Mouse (Mus musculus) embryonic facial prominence, embryonic 14.5 days (tissue): ENCODE data around the gene Gm42791. TPM values are rescaled to one million over a fixed set of nuclear protein-coding genes. Genes with fewer than 3 reads are reported as not detected.

Experiments used
- ATAC-seq: fragments of 200-750 bp; cut with Nextera tagmentation; 2 replicates; pipeline ENCODE4 v1.8.0; 2017; ENCODE audit warnings: low read depth, moderate number of reproducible peaks, moderate TSS enrichment
- DNase-seq: peaks from one replicate; pipeline ENCODE4 v3.0.0-alpha.2; 2015; ENCODE audit warnings: low spot score
- H3K27ac ChIP-seq: fragments of 300-500 bp; sonication (generic); replicated peaks from 2 replicates; pipeline ENCODE4 v1.5.1; 2014; ENCODE audit warnings: low read depth, mild to moderate bottlenecking, low read length, moderate library complexity
- H3K27me3 ChIP-seq: fragments of 300-500 bp; sonication (generic); replicated peaks from 2 replicates; pipeline ENCODE4 v1.6.1; 2014; ENCODE audit warnings: low read length; ENCODE audit not compliant: control insufficient read depth, insufficient read depth
- H3K36me3 ChIP-seq: fragments of 300-500 bp; sonication (generic); 2 replicates; pipeline ENCODE4 v1.6.1; 2014; ENCODE audit warnings: low read length, mixed read lengths; ENCODE audit not compliant: control insufficient read depth, insufficient read depth
- H3K4me1 ChIP-seq: fragments of 300-500 bp; sonication (generic); 2 replicates; pipeline ENCODE4 v1.6.1; 2014; ENCODE audit warnings: antibody characterized with exemption, low read length; ENCODE audit not compliant: control insufficient read depth, insufficient read depth
- H3K4me2 ChIP-seq: fragments of 300-500 bp; sonication (generic); 2 replicates; pipeline ENCODE4 v1.6.1; 2014; ENCODE audit warnings: low read depth, mild to moderate bottlenecking, low read length, moderate library complexity, mixed read lengths
- H3K4me3 ChIP-seq: fragments of 300-500 bp; sonication (generic); 2 replicates; pipeline ENCODE4 v1.5.1; 2014; ENCODE audit warnings: low read depth, mild to moderate bottlenecking, low read length
- H3K9ac ChIP-seq: fragments of 300-500 bp; sonication (generic); 2 replicates; pipeline ENCODE4 v1.6.1; 2014; ENCODE audit warnings: low read depth, mild to moderate bottlenecking, low read length, moderate library complexity, mixed read lengths
- H3K9me3 ChIP-seq: fragments of 300-500 bp; sonication (generic); 2 replicates; pipeline ENCODE4 v1.6.1; 2016; ENCODE audit warnings: low read length; ENCODE audit not compliant: control insufficient read depth
- WGBS: fragments of 180-500 bp; shearing (Covaris S2); extraction: QIAGEN DNeasy Blood & Tissue Kit; methylation state at CpG from one replicate; pipeline ENCODE4 v1.1.7; 2014; 5-methylcytosine and 5-hydroxymethylcytosine counted together
- polyA plus RNA-seq: library from polyadenylated mRNA; unstranded; fragments of >200 nt; fragmentation: Nextera tagmentation; extraction: Ambion mirVana; gene quantifications from 2 replicates; pipeline ENCODE4 v1.2.1, GENCODE M21; 2014

The Gm42791 gene
- polyA plus RNA-seq, 1 experiment from 2014 or later, result 2.2 TPM

- no peak overlapping the region for H3K27ac ChIP-seq
- WGBS, result 90% methylated on average over 5 of the region's 5 CpGs
- no peak overlapping the region for H3K9ac ChIP-seq
- H3K4me2 ChIP-seq, result no peak overlapping the region
- peaks cover 12% of the 10 kb centered on the region; the same call in 1 of the 2 replicates for H3K4me1 ChIP-seq
- ATAC-seq, result no peak
- DNase-seq, result no peak
- no peaks in the 10 kb centered on the region for H3K36me3 ChIP-seq
- 0 out of 2 replicates have a peak, but pooled peaks cover 3% of the 10 kb centered on the region for H3K9me3 ChIP-seq
- H3K27me3 ChIP-seq, result no peaks in the 10 kb centered on the region
- H3K4me3 ChIP-seq, result no peak overlapping the region
Measured at GRCm38 (mm10) chr5:148951360-148951759, 43.6 kb downstream of the Gm42791 start.

GRCm38 (mm10) chr5:148950064-148950463 lies 44.9 kb downstream of the Gm42791 start:
- H3K9me3 ChIP-seq, result 0 out of 2 replicates have a peak, but pooled peaks cover 3% of the 10 kb centered on the region
- DNase-seq (peak; percentile 81), ATAC-seq (peak; percentile 79; the same call in 1 of the 2 replicates)
- H3K9ac ChIP-seq, result no peak overlapping the region
- no peaks in the 10 kb centered on the region for H3K36me3 ChIP-seq
- peak overlapping the region; percentile 72 for H3K27ac ChIP-seq
- peak overlapping the region; percentile 10 for H3K4me2 ChIP-seq
- no peaks in the 10 kb centered on the region for H3K27me3 ChIP-seq
- peaks cover 12% of the 10 kb centered on the region; the same call in 1 of the 2 replicates for H3K4me1 ChIP-seq
- 19% methylated on average over 15 of the region's 15 CpGs for WGBS
- H3K4me3 ChIP-seq, result no peak overlapping the region

DNA sequence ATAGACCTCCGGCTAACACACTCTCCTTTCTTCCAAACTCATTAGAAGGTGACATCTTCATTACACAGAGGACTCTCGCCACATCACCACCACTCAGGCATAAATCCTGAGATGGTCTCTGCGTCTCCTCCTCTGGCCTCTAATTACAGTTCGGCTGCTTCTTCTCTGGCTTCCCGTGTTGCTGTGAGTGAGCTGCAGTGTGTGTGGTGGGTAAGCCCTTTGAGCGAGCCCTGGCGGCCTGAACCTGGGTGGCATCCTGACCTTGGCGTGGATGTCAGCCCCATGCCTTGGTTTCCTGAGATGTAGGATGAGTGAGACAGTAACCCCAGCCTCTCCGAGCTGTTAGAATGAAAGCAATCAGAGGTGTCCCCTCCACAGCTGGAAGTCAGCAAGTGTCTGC lies 46.4 kb downstream of the Gm42791 start:
- H3K27ac ChIP-seq, result no peak overlapping the region
- no peaks in the 10 kb centered on the region for H3K36me3 ChIP-seq
- no peak overlapping the region for H3K4me3 ChIP-seq
- ATAC-seq (no peak), DNase-seq (no peak)
- 0 out of 2 replicates have a peak, but pooled peaks cover 3% of the 10 kb centered on the region for H3K9me3 ChIP-seq
- H3K9ac ChIP-seq, result no peak overlapping the region
- 70% methylated on average over 9 of the region's 9 CpGs for WGBS
- no peak overlapping the region for H3K4me2 ChIP-seq
- H3K27me3 ChIP-seq, result no peaks in the 10 kb centered on the region
- peaks cover 12% of the 10 kb centered on the region; the same call in 1 of the 2 replicates for H3K4me1 ChIP-seq

DNA sequence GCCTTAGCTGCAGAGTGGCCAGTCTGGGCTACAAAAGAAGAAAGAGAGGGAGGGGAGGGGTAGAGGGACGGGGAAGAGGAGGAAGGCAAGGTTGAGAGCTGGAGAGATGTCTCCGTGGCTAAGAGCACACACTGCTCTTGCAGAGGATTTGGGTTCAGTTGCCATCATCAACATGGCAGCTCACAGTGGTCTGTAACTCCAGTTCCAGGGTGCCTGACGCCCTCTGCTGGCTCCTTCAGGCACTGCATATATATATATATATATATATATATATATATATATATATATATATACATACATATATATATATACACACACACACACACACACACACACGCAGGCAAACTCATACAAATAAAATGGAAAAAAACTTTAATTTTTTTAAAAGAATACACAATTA lies 47.5 kb downstream of the Gm42791 start:
- DNase-seq (no peak), ATAC-seq (no peak)
- Histone ChIP-seq H3K4me1 (peaks cover 12% of the 10 kb centered on the region; the same call in 1 of the 2 replicates), H3K36me3 (no peaks in the 10 kb centered on the region), H3K4me2 (no peak overlapping the region), H3K27ac (no peak overlapping the region), H3K27me3 (no peaks in the 10 kb centered on the region), H3K9ac (no peak overlapping the region), H3K9me3 (peaks cover 2% of the 10 kb centered on the region; the same call in 1 of the 2 replicates), H3K4me3 (no peak overlapping the region)
- WGBS, result 63% methylated on average over 4 of the region's 4 CpGs

- no peak overlapping the region for H3K9ac ChIP-seq
- H3K9me3 ChIP-seq, result no peaks in the 10 kb centered on the region; the same call in 1 of the 2 replicates
- WGBS, result 76% methylated on average over 5 of the region's 5 CpGs
- no peak for DNase-seq
- no peak for ATAC-seq
- no peaks in the 10 kb centered on the region for H3K27me3 ChIP-seq
- no peaks in the 10 kb centered on the region for H3K36me3 ChIP-seq
- H3K4me3 ChIP-seq, result no peak overlapping the region
- H3K4me2 ChIP-seq, result no peak overlapping the region
- no peak overlapping the region for H3K27ac ChIP-seq
- peaks cover 12% of the 10 kb centered on the region; the same call in 1 of the 2 replicates for H3K4me1 ChIP-seq
Measured at GRCm38 (mm10) chr5:148946787-148947186, 48.2 kb downstream of the Gm42791 start.

GRCm38 (mm10) chr5:148945735-148946134 lies 49.2 kb downstream of the Gm42791 start:
- Histone ChIP-seq H3K36me3 (no peaks in the 10 kb centered on the region), H3K4me2 (no peak overlapping the region), H3K9me3 (no peaks in the 10 kb centered on the region; the same call in 1 of the 2 replicates), H3K4me3 (no peak overlapping the region), H3K27me3 (no peaks in the 10 kb centered on the region), H3K27ac (no peak overlapping the region), H3K4me1 (peaks cover 12% of the 10 kb centered on the region; the same call in 1 of the 2 replicates), H3K9ac (no peak overlapping the region)
- ATAC-seq (no peak), DNase-seq (no peak)
- 65% methylated on average over 2 of the region's 2 CpGs for WGBS

GRCm38 (mm10) chr5:148944024-148944423 lies 50.9 kb downstream of the Gm42791 start:
- Histone ChIP-seq H3K9me3 (no peaks in the 10 kb centered on the region; the same call in 1 of the 2 replicates), H3K36me3 (no peaks in the 10 kb centered on the region), H3K27ac (no peak overlapping the region), H3K4me1 (no peaks in the 10 kb centered on the region), H3K4me3 (no peak overlapping the region), H3K9ac (no peak overlapping the region), H3K4me2 (no peak overlapping the region), H3K27me3 (no peaks in the 10 kb centered on the region)
- WGBS, result 68% methylated on average over 8 of the region's 8 CpGs
- no peak for ATAC-seq
- no peak for DNase-seq

- no peak overlapping the region for H3K4me2 ChIP-seq
- no peaks in the 10 kb centered on the region for H3K4me1 ChIP-seq
- no peak for DNase-seq
- 73% methylated on average over 10 of the region's 10 CpGs for WGBS
- no peaks in the 10 kb centered on the region for H3K27me3 ChIP-seq
- no peaks in the 10 kb centered on the region; the same call in 1 of the 2 replicates for H3K9me3 ChIP-seq
- no peaks in the 10 kb centered on the region for H3K36me3 ChIP-seq
- no peak for ATAC-seq
- no peak overlapping the region for H3K27ac ChIP-seq
- no peak overlapping the region for H3K9ac ChIP-seq
- H3K4me3 ChIP-seq, result no peak overlapping the region
Measured at GRCm38 (mm10) chr5:148943444-148943843, 51.5 kb downstream of the Gm42791 start.

DNA sequence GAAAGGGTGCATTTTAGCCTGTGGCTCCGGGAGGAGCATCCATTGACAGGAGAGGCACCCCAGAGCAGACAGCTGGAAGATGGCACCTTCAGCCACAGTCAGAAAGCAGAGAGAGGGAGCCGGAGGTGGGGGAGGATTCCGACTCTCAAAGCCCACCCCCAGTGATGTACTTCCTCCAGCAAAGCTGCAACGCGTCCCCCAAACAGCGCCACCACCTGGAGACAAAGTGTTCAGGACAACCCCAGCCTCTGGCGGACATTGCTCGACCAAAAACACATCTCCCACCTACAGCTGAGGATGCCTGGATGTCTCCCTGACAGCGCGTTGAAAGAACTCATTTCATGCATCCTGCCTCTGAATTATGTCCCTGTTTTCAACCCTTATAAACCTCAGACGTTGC lies 52.0 kb downstream of the Gm42791 start:
- 71% methylated on average over 11 of the region's 11 CpGs for WGBS
- Histone ChIP-seq H3K4me3 (no peak overlapping the region), H3K27me3 (no peaks in the 10 kb centered on the region), H3K9me3 (no peaks in the 10 kb centered on the region; the same call in 1 of the 2 replicates), H3K36me3 (no peaks in the 10 kb centered on the region), H3K9ac (no peak overlapping the region), H3K4me1 (no peaks in the 10 kb centered on the region), H3K27ac (no peak overlapping the region), H3K4me2 (no peak overlapping the region)
- DNase-seq (no peak), ATAC-seq (no peak)
